Mouse (Mus musculus) midbrain, embryonic 12.5 days (tissue): Measurements from ENCODE around the gene Spns2. TPM values are rescaled to one million over a fixed set of nuclear protein-coding genes. Genes with fewer than 3 reads are reported as not detected.

Experiments used
- ATAC-seq: fragments of 200-750 bp; cut with Nextera tagmentation; 2 replicates; pipeline ENCODE4 v1.8.0; 2017; ENCODE audit warnings: low read depth, moderate TSS enrichment, moderate library complexity; ENCODE audit not compliant: low FRiP score
- H3K27ac ChIP-seq: fragments of 300-500 bp; sonication (generic); replicated peaks from 2 replicates; pipeline ENCODE4 v1.5.1; 2016; ENCODE audit warnings: mild to moderate bottlenecking
- H3K27me3 ChIP-seq: fragments of 300-500 bp; sonication (generic); 2 replicates; pipeline ENCODE4 v1.6.1; 2016; ENCODE audit warnings: mild to moderate bottlenecking
- H3K36me3 ChIP-seq: fragments of 300-500 bp; sonication (generic); 2 replicates; pipeline ENCODE4 v1.6.1; 2016
- H3K4me1 ChIP-seq: fragments of 300-500 bp; sonication (generic); 2 replicates; pipeline ENCODE4 v1.6.1; 2016
- H3K4me2 ChIP-seq: fragments of 300-500 bp; sonication (generic); replicated peaks from 2 replicates; pipeline ENCODE4 v1.6.1; 2016; ENCODE audit warnings: mild to moderate bottlenecking, moderate library complexity
- H3K4me3 ChIP-seq: fragments of 300-500 bp; sonication (generic); 2 replicates; pipeline ENCODE4 v1.5.1; 2016; ENCODE audit warnings: mild to moderate bottlenecking
- H3K9ac ChIP-seq: fragments of 300-500 bp; sonication (generic); replicated peaks from 2 replicates; pipeline ENCODE4 v1.6.1; 2016; ENCODE audit warnings: mild to moderate bottlenecking, moderate library complexity
- H3K9me3 ChIP-seq: fragments of 300-500 bp; sonication (generic); 2 replicates; pipeline ENCODE4 v1.6.1; 2016; ENCODE audit warnings: mild to moderate bottlenecking
- WGBS: fragments of 180-500 bp; shearing (Covaris S2); methylation state at CpG from one replicate; pipeline ENCODE4 v1.1.7; 2016; 5-methylcytosine and 5-hydroxymethylcytosine counted together
- polyA plus RNA-seq: library from polyadenylated mRNA; unstranded; fragments of >200 nt; fragmentation: Nextera tagmentation; extraction: Ambion mirVana; gene quantifications from 2 replicates; pipeline ENCODE4 v1.2.1, GENCODE M21; 2016

The Spns2 gene
- polyA plus RNA-seq, 1 experiment from 2014 or later, result 6.8 TPM

DNA sequence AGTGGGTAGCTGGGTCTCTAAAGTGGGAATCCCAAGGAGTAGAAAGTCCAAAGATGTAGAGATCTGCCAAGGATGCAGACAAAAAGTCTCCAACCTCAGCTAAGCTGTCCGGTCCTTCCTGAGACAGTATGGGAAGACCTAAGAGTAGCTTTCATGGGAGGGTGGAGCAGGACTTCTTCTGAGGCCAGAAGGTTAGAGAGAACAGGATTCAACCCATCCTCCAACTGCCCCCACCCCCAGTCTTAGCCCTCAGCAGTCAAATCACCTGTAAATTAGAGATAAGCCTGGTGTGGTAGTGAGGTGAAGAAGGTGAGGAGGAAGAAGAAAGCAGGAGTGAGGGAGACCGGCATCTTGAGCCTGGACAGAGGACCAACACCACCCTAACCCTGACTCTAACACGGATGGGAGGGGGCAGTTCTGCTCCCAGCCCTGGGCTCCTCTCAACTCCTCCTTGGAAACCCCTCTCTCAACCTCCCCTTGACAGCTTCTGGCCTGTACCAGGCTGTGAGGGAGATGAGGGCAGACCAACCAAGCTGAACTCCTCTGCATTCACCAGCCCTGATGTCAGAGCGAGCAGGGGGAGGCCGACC is 76.0 kb downstream of the Spns2 start:
- Histone ChIP-seq H3K27me3 (peaks cover 65% of the 10 kb centered on the region), H3K4me3 (no peak overlapping the region), H3K4me1 (peaks cover 31% of the 10 kb centered on the region), H3K4me2 (no peak overlapping the region), H3K9me3 (no peaks in the 10 kb centered on the region), H3K27ac (no peak overlapping the region), H3K9ac (no peak overlapping the region), H3K36me3 (no peaks in the 10 kb centered on the region)
- ATAC-seq, result no peak
- 69% methylated on average over 5 of the region's 5 CpGs for WGBS

- H3K9me3 ChIP-seq, result no peaks in the 10 kb centered on the region
- no peak overlapping the region for H3K27ac ChIP-seq
- no peak overlapping the region for H3K4me2 ChIP-seq
- peaks cover 68% of the 10 kb centered on the region for H3K27me3 ChIP-seq
- no peaks in the 10 kb centered on the region for H3K36me3 ChIP-seq
- peaks cover 29% of the 10 kb centered on the region for H3K4me1 ChIP-seq
- no peak overlapping the region for H3K9ac ChIP-seq
- 80% methylated on average over 7 of the region's 7 CpGs for WGBS
- no peak overlapping the region for H3K4me3 ChIP-seq
- ATAC-seq, result no peak
These were observed 76.7 kb downstream of the Spns2 start for GRCm38 (mm10) chr11:72413016-72413415.

GRCm38 (mm10) chr11:72411945-72412344 is 77.8 kb downstream of the Spns2 start:
- Histone ChIP-seq H3K27me3 (peaks cover 74% of the 10 kb centered on the region), H3K9me3 (no peaks in the 10 kb centered on the region), H3K9ac (no peak overlapping the region), H3K27ac (no peak overlapping the region), H3K4me2 (peak overlapping the region; percentile 98), H3K36me3 (no peaks in the 10 kb centered on the region), H3K4me1 (peaks cover 19% of the 10 kb centered on the region), H3K4me3 (peak overlapping the region; percentile 57)
- 32% methylated on average over 9 of the region's 9 CpGs for WGBS
- no peak for ATAC-seq

GRCm38 (mm10) chr11:72411093-72411921 is 78.4 kb downstream of the Spns2 start, which contains the start of gene Smtnl2:
Gene Smtnl2, minus strand, starts transcription at chr11:72411713.
- Histone ChIP-seq H3K4me1 (peaks cover 18% of the 10 kb centered on the region), H3K36me3 (no peaks in the 10 kb centered on the region), H3K4me3 (peak within 1 kb of the TSS; percentile 57), H3K27me3 (peaks cover 71% of the 10 kb centered on the region), H3K27ac (no peak within 1 kb of the TSS), H3K4me2 (peak within 1 kb of the TSS; percentile 98), H3K9me3 (no peaks in the 10 kb centered on the region), H3K9ac (peak within 1 kb of the TSS; percentile 58)
- peak; percentile 92 for ATAC-seq
- WGBS, result under 1% methylated on average over 82 of the region's 86 CpGs

GRCm38 (mm10) chr11:72410521-72411092 is 79.1 kb downstream of the Spns2 start:
- Histone ChIP-seq H3K4me2 (peak overlapping the region; percentile 98), H3K27me3 (peaks cover 71% of the 10 kb centered on the region), H3K27ac (no peak overlapping the region), H3K36me3 (no peaks in the 10 kb centered on the region), H3K9me3 (no peaks in the 10 kb centered on the region), H3K9ac (peak overlapping the region; percentile 58; the same call in 1 of the 2 replicates), H3K4me3 (peak overlapping the region; percentile 57), H3K4me1 (peaks cover 18% of the 10 kb centered on the region)
- 2% methylated on average over 25 of the region's 25 CpGs for WGBS
- no peak for ATAC-seq

GRCm38 (mm10) chr11:72409649-72410385 is 79.9 kb downstream of the Spns2 start:
- ATAC-seq, result no peak
- WGBS, result 75% methylated on average over 12 of the region's 12 CpGs
- H3K9me3 ChIP-seq, result no peaks in the 10 kb centered on the region
- H3K4me3 ChIP-seq, result no peak overlapping the region
- H3K27ac ChIP-seq, result no peak overlapping the region
- H3K9ac ChIP-seq, result no peak overlapping the region
- peaks cover 18% of the 10 kb centered on the region for H3K4me1 ChIP-seq
- peak overlapping the region; percentile 98; the same call in 1 of the 2 replicates for H3K4me2 ChIP-seq
- no peaks in the 10 kb centered on the region for H3K36me3 ChIP-seq
- H3K27me3 ChIP-seq, result peaks cover 71% of the 10 kb centered on the region

GRCm38 (mm10) chr11:72408451-72409170 is 81.1 kb downstream of the Spns2 start:
- peaks cover 62% of the 10 kb centered on the region for H3K27me3 ChIP-seq
- H3K9me3 ChIP-seq, result no peaks in the 10 kb centered on the region
- peaks cover 18% of the 10 kb centered on the region for H3K4me1 ChIP-seq
- no peak for ATAC-seq
- no peak overlapping the region for H3K27ac ChIP-seq
- no peak overlapping the region for H3K4me2 ChIP-seq
- H3K36me3 ChIP-seq, result no peaks in the 10 kb centered on the region
- WGBS, result 66% methylated on average over 9 of the region's 9 CpGs
- H3K9ac ChIP-seq, result no peak overlapping the region
- H3K4me3 ChIP-seq, result no peak overlapping the region

GRCm38 (mm10) chr11:72407574-72407973 is 82.1 kb downstream of the Spns2 start:
- H3K27ac ChIP-seq, result no peak overlapping the region
- H3K9ac ChIP-seq, result no peak overlapping the region
- no peak overlapping the region for H3K4me3 ChIP-seq
- peaks cover 18% of the 10 kb centered on the region for H3K4me1 ChIP-seq
- H3K27me3 ChIP-seq, result peaks cover 52% of the 10 kb centered on the region
- no peaks in the 10 kb centered on the region for H3K36me3 ChIP-seq
- 26% methylated on average over 7 of the region's 7 CpGs for WGBS
- no peak overlapping the region for H3K4me2 ChIP-seq
- ATAC-seq, result no peak
- H3K9me3 ChIP-seq, result no peaks in the 10 kb centered on the region

GRCm38 (mm10) chr11:72407081-72407480 is 82.6 kb downstream of the Spns2 start:
- H3K36me3 ChIP-seq, result no peaks in the 10 kb centered on the region
- H3K4me3 ChIP-seq, result no peak overlapping the region
- H3K4me1 ChIP-seq, result peaks cover 20% of the 10 kb centered on the region
- no peak overlapping the region for H3K9ac ChIP-seq
- H3K27ac ChIP-seq, result no peak overlapping the region
- ATAC-seq, result no peak
- no peak overlapping the region for H3K4me2 ChIP-seq
- H3K9me3 ChIP-seq, result no peaks in the 10 kb centered on the region
- peaks cover 47% of the 10 kb centered on the region for H3K27me3 ChIP-seq
- WGBS, result 16% methylated on average over 3 of the region's 3 CpGs

GRCm38 (mm10) chr11:72406079-72406675 is 83.5 kb downstream of the Spns2 start:
- H3K4me3 ChIP-seq, result no peak overlapping the region
- H3K4me1 ChIP-seq, result peaks cover 12% of the 10 kb centered on the region
- no peak overlapping the region for H3K4me2 ChIP-seq
- H3K36me3 ChIP-seq, result no peaks in the 10 kb centered on the region
- H3K9me3 ChIP-seq, result no peaks in the 10 kb centered on the region
- ATAC-seq, result no peak
- 57% methylated on average over 8 of the region's 8 CpGs for WGBS
- H3K27ac ChIP-seq, result no peak overlapping the region
- H3K27me3 ChIP-seq, result peaks cover 38% of the 10 kb centered on the region
- H3K9ac ChIP-seq, result no peak overlapping the region

GRCm38 (mm10) chr11:72405532-72405931 is 84.2 kb downstream of the Spns2 start:
- H3K9ac ChIP-seq, result no peak overlapping the region
- no peaks in the 10 kb centered on the region for H3K9me3 ChIP-seq
- 66% methylated on average over 4 of the region's 4 CpGs for WGBS
- H3K36me3 ChIP-seq, result no peaks in the 10 kb centered on the region
- H3K4me1 ChIP-seq, result peaks cover 6% of the 10 kb centered on the region
- ATAC-seq, result no peak
- H3K27me3 ChIP-seq, result peaks cover 31% of the 10 kb centered on the region
- no peak overlapping the region for H3K4me3 ChIP-seq
- no peak overlapping the region for H3K27ac ChIP-seq
- H3K4me2 ChIP-seq, result no peak overlapping the region
